7 mouse cellular contexts compared by ENCODE assay signal in the genomic region with DNA sequence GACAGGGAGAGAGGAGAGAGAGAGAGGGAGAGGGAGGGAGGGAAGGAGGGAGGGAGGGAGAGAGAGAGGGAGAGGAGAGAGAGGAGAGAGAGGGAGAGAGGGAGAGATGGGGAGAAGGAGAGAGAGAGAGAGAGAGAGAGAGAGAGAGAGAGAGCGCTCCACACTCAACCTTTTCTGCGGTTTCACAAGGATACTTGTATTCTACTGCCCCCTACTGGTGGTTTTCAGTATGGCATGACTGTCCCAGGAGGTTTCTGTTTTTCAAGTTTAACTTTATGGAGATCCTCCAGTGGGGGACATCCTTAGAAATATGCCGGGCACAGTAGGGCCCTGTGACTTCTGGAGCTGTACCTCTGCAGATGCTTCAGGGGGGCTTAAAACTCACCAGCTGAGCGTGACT. TPM values are rescaled to one million over a fixed set of nuclear protein-coding genes. Genes with fewer than 3 reads are reported as not detected.
A peak's percentile ranks its signal among the peaks of the same experiment; 100 is the strongest.
DNase-seq lines count a peak whose midpoint lies in the region; ATAC-seq and TF ChIP-seq lines count a peak whose summit lies in the region.

No protein-coding gene starts in this region.

- ATAC-seq in G1E (ENCODE audit: extremely low read depth, insufficient number of reproducible peaks, low FRiP score, poor library complexity, severe bottlenecking), result peak; percentile 31; the same call in 1 of the 2 replicates
- ATAC-seq in hindbrain, postnatal 0 days, result no peak
- ATAC-seq in liver, embryonic 12.5 days, result peak; percentile 18; the same call in 1 of the 2 replicates

- peak; percentile 30; the same call in 1 of the 2 replicates for TF ChIP-seq CTCF in kidney, adult 2 months (conservative IDR thresholded peaks at IDR 0.05; ENCODE audit: insufficient read depth, insufficient read length, low read depth, low read length)
- peak; percentile 85 for TF ChIP-seq CTCF in G1E (IDR thresholded peaks at IDR 0.05; ENCODE audit: low read depth, low read length)
- peak; percentile 82 for TF ChIP-seq CTCF in hindbrain, postnatal 0 days (IDR thresholded peaks at IDR 0.05; ENCODE audit: low read depth)

- no peak overlapping the region for H3K9ac ChIP-seq in hindbrain, postnatal 0 days (replicated peaks; ENCODE audit: low read length)
- H3K9ac ChIP-seq in liver, embryonic 12.5 days, result peak overlapping the region; percentile 10; the same call in 1 of the 2 replicates

- no peak overlapping the region for H3K4me3 ChIP-seq in kidney, adult 2 months (ENCODE audit: insufficient read depth, low read depth, low read length)
- H3K4me3 ChIP-seq in G1E (ENCODE audit: low read depth, low read length), result no peak overlapping the region
- H3K4me3 ChIP-seq in hindbrain, postnatal 0 days (ENCODE audit: low read length), result no peak overlapping the region
- H3K4me3 ChIP-seq in liver, embryonic 12.5 days, result peak overlapping the region; percentile 34

- no peak overlapping the region for H3K4me2 ChIP-seq in hindbrain, postnatal 0 days (ENCODE audit: low read depth, low read length)
- H3K4me2 ChIP-seq in liver, embryonic 12.5 days, result peak overlapping the region; percentile 43

- DNase-seq in kidney, adult 2 months, result peak; percentile 56
- no peak for DNase-seq in kidney, adult 11 months
- DNase-seq in G1E (ENCODE audit: low spot score), result no peak
- DNase-seq in c-Kit-positive CD71-negative TER-119-negative erythroid progenitor cells, embryonic 14.5 days (ENCODE audit: low read depth), result peak; percentile 81
- DNase-seq in hindbrain, postnatal 0 days (ENCODE audit: low spot score), result peak; percentile 78
- peak; percentile 63 for DNase-seq in right cerebral cortex, postnatal 4 days

- H3K9me3 ChIP-seq in G1E (replicated peaks), result peaks cover 9% of the 10 kb centered on the region
- no peaks in the 10 kb centered on the region for H3K9me3 ChIP-seq in hindbrain, postnatal 0 days (ENCODE audit: low read length)
- peaks cover 7% of the 10 kb centered on the region; the same call in 1 of the 2 replicates for H3K9me3 ChIP-seq in liver, embryonic 12.5 days (replicated peaks)

- no peak overlapping the region for H3K27ac ChIP-seq in kidney, adult 2 months (ENCODE audit: insufficient read depth, low read depth, low read length)
- H3K27ac ChIP-seq in hindbrain, postnatal 0 days, result no peak overlapping the region
- no peak overlapping the region for H3K27ac ChIP-seq in liver, embryonic 12.5 days

- TF ChIP-seq POLR2A in kidney, adult 2 months (IDR thresholded peaks at IDR 0.05; ENCODE audit: low read depth, low read length), result no peak

- H3K27me3 ChIP-seq in kidney, adult 2 months (replicated peaks; ENCODE audit: control insufficient read depth, insufficient read depth, low read length), result no peaks in the 10 kb centered on the region
- H3K27me3 ChIP-seq in G1E (ENCODE audit: insufficient read depth, low read length), result peaks cover 31% of the 10 kb centered on the region
- H3K27me3 ChIP-seq in hindbrain, postnatal 0 days (ENCODE audit: insufficient read depth, low read length), result no peaks in the 10 kb centered on the region; the same call in 1 of the 2 replicates
- H3K27me3 ChIP-seq in liver, embryonic 12.5 days (replicated peaks), result peaks cover 29% of the 10 kb centered on the region; the same call in 1 of the 2 replicates

- H3K36me3 ChIP-seq in kidney, adult 2 months (ENCODE audit: control insufficient read depth, insufficient read depth, low read length), result no peaks in the 10 kb centered on the region
- no peaks in the 10 kb centered on the region for H3K36me3 ChIP-seq in G1E (replicated peaks)
- no peaks in the 10 kb centered on the region for H3K36me3 ChIP-seq in hindbrain, postnatal 0 days (ENCODE audit: insufficient read depth, low read length)
- H3K36me3 ChIP-seq in liver, embryonic 12.5 days, result no peaks in the 10 kb centered on the region

- WGBS in kidney, adult 2 months, result 23% methylated on average over 4 of the region's 4 CpGs
- WGBS in hindbrain, postnatal 0 days, result 25% methylated on average over 4 of the region's 4 CpGs
- 13% methylated on average over 4 of the region's 4 CpGs for WGBS in liver, embryonic 12.5 days (ENCODE audit: insufficient replicate concordance)

- peaks cover 5% of the 10 kb centered on the region; the same call in 1 of the 2 replicates for H3K4me1 ChIP-seq in kidney, adult 2 months (ENCODE audit: control insufficient read depth, insufficient read depth, low read length)
- H3K4me1 ChIP-seq in G1E (ENCODE audit: insufficient read depth, low read depth, low read length), result peaks cover 54% of the 10 kb centered on the region
- H3K4me1 ChIP-seq in hindbrain, postnatal 0 days (ENCODE audit: insufficient read depth, low read length), result no peaks in the 10 kb centered on the region
- H3K4me1 ChIP-seq in liver, embryonic 12.5 days, result peaks cover 6% of the 10 kb centered on the region

RNA-seq across cellular contexts. Expression of a gene that starts 28.8 kb away (rescaled TPM):
- 230 and 232 TPM in 2 replicates for polyA plus RNA-seq in kidney, adult 2 months (2012; rRNA removed)
- total RNA-seq in G1E (2014; fragmentation: Nextera tagmentation) (not detected in 2 replicates), G1E (2017) (0.16 TPM in 1 of 2 replicates, not detected in the other)
- not detected in 2 replicates for polyA plus RNA-seq in G1E (2012)
- total RNA-seq in hindbrain, postnatal 0 days (2014; rRNA removed), result 10.0 and 11.7 TPM in 2 replicates
- polyA plus RNA-seq in hindbrain, postnatal 0 days (2015; fragmentation: Nextera tagmentation; extraction: Ambion mirVana), result 27.4 and 31.1 TPM in 2 replicates
- polyA plus RNA-seq in liver, embryonic 12.5 days (2016; fragmentation: Nextera tagmentation; extraction: Ambion mirVana), result 0.17 and 0.30 TPM in 2 replicates

Comparison
In these comparisons a context has a peak if more than half of its experiments do, and no peak if none do; other contexts are left out.
1. DNase-seq: peak in kidney, adult 2 months (single experiment), c-Kit-positive CD71-negative TER-119-negative erythroid progenitor cells, embryonic 14.5 days (single experiment), hindbrain, postnatal 0 days (single experiment) and right cerebral cortex, postnatal 4 days (single experiment); none in kidney, adult 11 months (single experiment) and G1E (single experiment).
2. CTCF ChIP-seq: peak in every context shown above with its lines; median percentile 85 in G1E; 82 in hindbrain, postnatal 0 days; 30 in kidney, adult 2 months.
3. RNA of a gene that starts 28.8 kb away (polyA plus RNA-seq): 230 to 232 TPM in kidney, adult 2 months and 27.4 to 31.1 TPM in hindbrain, postnatal 0 days; 0.17 to 0.30 TPM in liver, embryonic 12.5 days and not detected in G1E; every median in the first group is over 10 times any median in the second.